Mouse (Mus musculus) hindbrain, embryonic 11.5 days (tissue): ENCODE results near the gene Grip1. TPM values are rescaled to one million over a fixed set of nuclear protein-coding genes. Genes with fewer than 3 reads are reported as not detected.

Experiments used
- ATAC-seq: fragments of 200-750 bp; cut with Nextera tagmentation; 2 replicates; pipeline ENCODE4 v1.8.0; 2017; ENCODE audit warnings: mild to moderate bottlenecking, moderate TSS enrichment, moderate library complexity; ENCODE audit not compliant: low FRiP score
- DNase-seq: peaks from one replicate; pipeline ENCODE4 v3.0.0-alpha.2; 2015; ENCODE audit warnings: low spot score
- H3K27ac ChIP-seq: fragments of 300-500 bp; sonication (generic); 2 replicates; pipeline ENCODE4 v1.5.1; 2014; ENCODE audit warnings: mild to moderate bottlenecking, low read depth, low read length
- H3K27me3 ChIP-seq: fragments of 300-500 bp; sonication (generic); 2 replicates; pipeline ENCODE4 v1.6.1; 2014; ENCODE audit warnings: mild to moderate bottlenecking, low read length, moderate library complexity, mixed read lengths; ENCODE audit not compliant: control insufficient read depth, insufficient read depth
- H3K36me3 ChIP-seq: fragments of 300-500 bp; sonication (generic); 2 replicates; pipeline ENCODE4 v1.6.1; 2014; ENCODE audit warnings: mild to moderate bottlenecking, low read length, moderate library complexity, mixed read lengths; ENCODE audit not compliant: control insufficient read depth, insufficient read depth
- H3K4me1 ChIP-seq: fragments of 300-500 bp; sonication (generic); replicated peaks from 2 replicates; pipeline ENCODE4 v1.6.1; 2014; ENCODE audit warnings: low read length, mixed read lengths; ENCODE audit not compliant: control insufficient read depth, insufficient read depth
- H3K4me2 ChIP-seq: fragments of 300-500 bp; sonication (generic); replicated peaks from 2 replicates; pipeline ENCODE4 v1.6.1; 2014; ENCODE audit warnings: mild to moderate bottlenecking, low read depth, low read length
- H3K4me3 ChIP-seq: fragments of 300-500 bp; sonication (generic); 2 replicates; pipeline ENCODE4 v1.5.1; 2014; ENCODE audit warnings: low read depth, low read length
- H3K9ac ChIP-seq: fragments of 300-500 bp; sonication (generic); 2 replicates; pipeline ENCODE4 v1.6.1; 2014; ENCODE audit warnings: low read depth, low read length
- H3K9me3 ChIP-seq: fragments of 300-500 bp; sonication (generic); 2 replicates; pipeline ENCODE4 v1.6.1; 2016; ENCODE audit warnings: low read length; ENCODE audit not compliant: control insufficient read depth
- WGBS: fragments of 180-500 bp; shearing (Covaris S2); extraction: QIAGEN DNeasy Blood & Tissue Kit; methylation state at CpG from one replicate; pipeline ENCODE4 v1.1.7; 2014; 5-methylcytosine and 5-hydroxymethylcytosine counted together
- polyA plus RNA-seq: library from polyadenylated mRNA; unstranded; fragments of >200 nt; fragmentation: Nextera tagmentation; extraction: Ambion mirVana; gene quantifications from 2 replicates; pipeline ENCODE4 v1.2.1, GENCODE M21; 2014

The Grip1 gene
- polyA plus RNA-seq, 1 experiment from 2014 or later: 11.8 TPM

DNA sequence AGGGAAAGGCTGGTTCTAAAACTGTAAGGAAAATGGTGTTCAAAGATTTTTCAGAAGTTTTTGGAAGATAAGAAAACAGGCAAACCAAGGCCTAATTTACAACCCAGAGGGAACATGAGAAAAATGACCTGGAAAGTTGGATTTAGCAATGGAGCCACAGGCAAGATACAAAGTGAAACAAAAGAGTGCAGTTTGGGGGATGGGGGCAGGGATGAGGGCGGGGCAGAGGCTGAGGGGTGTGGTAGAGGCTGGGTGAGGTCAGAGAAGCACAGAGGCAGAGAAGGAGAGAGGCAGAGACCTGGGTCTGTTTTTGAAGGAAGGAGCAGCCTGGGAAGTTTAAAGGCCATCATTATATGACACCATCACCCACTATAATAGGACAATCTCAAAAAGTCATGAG lies 377.5 kb downstream of the Grip1 start:
- WGBS: 89% methylated on average over 1 of the region's 1 CpGs
- Histone ChIP-seq H3K9ac (no peak overlapping the region), H3K27ac (no peak overlapping the region), H3K4me2 (no peak overlapping the region), H3K4me3 (no peak overlapping the region), H3K36me3 (no peaks in the 10 kb centered on the region), H3K27me3 (no peaks in the 10 kb centered on the region), H3K4me1 (no peaks in the 10 kb centered on the region), H3K9me3 (no peaks in the 10 kb centered on the region)
- ATAC-seq (no peak), DNase-seq (no peak)

GRCm38 (mm10) chr10:119833334-119833733 lies 379.7 kb downstream of the Grip1 start:
- no peak overlapping the region for H3K9ac ChIP-seq
- no peak overlapping the region for H3K4me3 ChIP-seq
- H3K36me3 ChIP-seq: no peaks in the 10 kb centered on the region
- 78% methylated on average over 5 of the region's 5 CpGs for WGBS
- no peak overlapping the region for H3K4me2 ChIP-seq
- no peaks in the 10 kb centered on the region for H3K9me3 ChIP-seq
- H3K27ac ChIP-seq: no peak overlapping the region
- H3K4me1 ChIP-seq: no peaks in the 10 kb centered on the region
- H3K27me3 ChIP-seq: no peaks in the 10 kb centered on the region
- ATAC-seq (no peak), DNase-seq (no peak)

GRCm38 (mm10) chr10:119834122-119834521 lies 380.5 kb downstream of the Grip1 start:
- H3K4me1 ChIP-seq: no peaks in the 10 kb centered on the region
- no peak overlapping the region for H3K4me3 ChIP-seq
- H3K9me3 ChIP-seq: no peaks in the 10 kb centered on the region
- no peak overlapping the region for H3K9ac ChIP-seq
- H3K36me3 ChIP-seq: no peaks in the 10 kb centered on the region
- DNase-seq (no peak), ATAC-seq (no peak)
- 86% methylated on average over 4 of the region's 4 CpGs for WGBS
- H3K27ac ChIP-seq: no peak overlapping the region
- H3K4me2 ChIP-seq: no peak overlapping the region
- H3K27me3 ChIP-seq: no peaks in the 10 kb centered on the region

GRCm38 (mm10) chr10:119839645-119840044 lies 386.0 kb downstream of the Grip1 start:
- no peak overlapping the region for H3K9ac ChIP-seq
- no peak overlapping the region for H3K4me2 ChIP-seq
- no peaks in the 10 kb centered on the region for H3K27me3 ChIP-seq
- 0 out of 2 replicates have a peak, but pooled peaks have one; percentile 2 for ATAC-seq
- DNase-seq: no peak
- 80% methylated on average over 11 of the region's 11 CpGs for WGBS
- no peak overlapping the region for H3K4me3 ChIP-seq
- H3K27ac ChIP-seq: no peak overlapping the region
- H3K36me3 ChIP-seq: no peaks in the 10 kb centered on the region
- H3K4me1 ChIP-seq: no peaks in the 10 kb centered on the region
- no peaks in the 10 kb centered on the region for H3K9me3 ChIP-seq

DNA sequence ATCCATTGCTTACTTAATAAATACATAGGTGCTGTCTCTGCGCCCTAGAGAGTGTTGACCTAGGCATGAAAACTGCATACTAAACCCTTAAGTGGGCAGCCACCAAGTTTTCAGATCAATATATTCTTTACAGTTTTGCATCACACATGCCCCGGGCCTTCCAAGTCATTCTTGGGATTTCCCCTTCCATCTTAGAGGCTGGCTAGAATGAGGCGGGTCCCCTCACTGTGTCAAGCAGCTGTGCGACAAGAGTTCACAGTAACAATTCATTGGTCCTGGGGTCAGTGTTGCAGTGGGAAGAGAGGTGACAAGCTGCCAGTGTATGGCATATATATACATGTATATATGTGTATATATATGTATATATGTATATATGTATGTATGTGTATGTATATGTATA lies 388.4 kb downstream of the Grip1 start:
- H3K27me3 ChIP-seq: no peaks in the 10 kb centered on the region
- H3K4me2 ChIP-seq: no peak overlapping the region
- no peaks in the 10 kb centered on the region for H3K4me1 ChIP-seq
- H3K9me3 ChIP-seq: no peaks in the 10 kb centered on the region
- H3K36me3 ChIP-seq: no peaks in the 10 kb centered on the region
- H3K27ac ChIP-seq: no peak overlapping the region
- no peak for ATAC-seq
- no peak for DNase-seq
- no peak overlapping the region for H3K9ac ChIP-seq
- WGBS: 89% methylated on average over 4 of the region's 4 CpGs
- no peak overlapping the region for H3K4me3 ChIP-seq

GRCm38 (mm10) chr10:119845705-119846410 lies 392.2 kb downstream of the Grip1 start:
- Histone ChIP-seq H3K27ac (no peak overlapping the region), H3K36me3 (no peaks in the 10 kb centered on the region), H3K4me3 (no peak overlapping the region), H3K4me2 (no peak overlapping the region), H3K9me3 (no peaks in the 10 kb centered on the region), H3K4me1 (no peaks in the 10 kb centered on the region), H3K27me3 (no peaks in the 10 kb centered on the region), H3K9ac (no peak overlapping the region)
- WGBS: 78% methylated on average over 11 of the region's 11 CpGs
- DNase-seq (no peak), ATAC-seq (no peak)

GRCm38 (mm10) chr10:119851594-119851993 lies 398.0 kb downstream of the Grip1 start:
- Histone ChIP-seq H3K27ac (no peak overlapping the region), H3K4me1 (no peaks in the 10 kb centered on the region), H3K9me3 (no peaks in the 10 kb centered on the region), H3K36me3 (no peaks in the 10 kb centered on the region), H3K4me2 (no peak overlapping the region), H3K9ac (no peak overlapping the region), H3K27me3 (no peaks in the 10 kb centered on the region), H3K4me3 (no peak overlapping the region)
- DNase-seq: no peak
- 86% methylated on average over 11 of the region's 11 CpGs for WGBS
- ATAC-seq: no peak

DNA sequence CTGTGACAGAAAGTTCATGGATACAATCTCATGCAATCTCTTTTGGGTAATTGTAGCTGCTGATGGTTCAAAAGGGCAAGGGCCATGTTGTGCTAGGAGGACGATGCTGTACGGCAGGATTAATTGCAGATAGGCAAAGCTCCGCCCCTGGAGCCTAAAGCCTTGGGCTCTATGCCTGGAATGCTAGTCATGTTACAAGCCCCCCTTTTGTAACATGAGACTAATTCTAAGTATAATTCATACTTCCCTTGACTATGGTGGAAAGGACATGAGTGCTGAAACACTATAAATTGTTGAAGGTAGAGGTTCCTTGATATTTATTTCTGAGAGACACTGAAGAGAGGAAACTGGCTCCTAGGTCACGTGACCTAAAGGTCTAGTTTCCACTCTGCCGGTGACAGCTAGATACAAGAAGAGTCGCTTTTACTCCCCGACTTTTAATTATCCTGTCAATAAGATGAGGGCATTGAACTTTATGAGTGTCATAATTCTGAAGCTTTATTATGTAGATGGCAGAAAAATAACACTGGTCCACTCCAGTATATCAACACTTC lies 399.0 kb downstream of the Grip1 start:
- H3K4me1 ChIP-seq: no peaks in the 10 kb centered on the region
- H3K4me3 ChIP-seq: no peak overlapping the region
- no peak for DNase-seq
- no peak overlapping the region for H3K9ac ChIP-seq
- no peaks in the 10 kb centered on the region for H3K36me3 ChIP-seq
- H3K27ac ChIP-seq: no peak overlapping the region
- WGBS: 82% methylated on average over 7 of the region's 7 CpGs
- ATAC-seq: no peak
- H3K9me3 ChIP-seq: no peaks in the 10 kb centered on the region
- no peaks in the 10 kb centered on the region for H3K27me3 ChIP-seq
- H3K4me2 ChIP-seq: no peak overlapping the region

GRCm38 (mm10) chr10:119867726-119868125 lies 414.1 kb downstream of the Grip1 start:
- H3K9me3 ChIP-seq: no peaks in the 10 kb centered on the region
- no peak overlapping the region for H3K9ac ChIP-seq
- 63% methylated on average over 3 of the region's 3 CpGs for WGBS
- no peak overlapping the region for H3K27ac ChIP-seq
- no peak overlapping the region for H3K4me3 ChIP-seq
- no peak for DNase-seq
- ATAC-seq: no peak
- no peaks in the 10 kb centered on the region for H3K36me3 ChIP-seq
- no peaks in the 10 kb centered on the region for H3K4me1 ChIP-seq
- no peaks in the 10 kb centered on the region for H3K27me3 ChIP-seq
- H3K4me2 ChIP-seq: no peak overlapping the region
